Mouse (Mus musculus) CH12.LX (cell line): Measurements from ENCODE around the gene Pcp4l1. TPM values are rescaled to one million over a fixed set of nuclear protein-coding genes. Genes with fewer than 3 reads are reported as not detected.

Experiments used
- DNase-seq: peaks from one replicate; pipeline ENCODE4 v3.0.0-alpha.2; 2013; ENCODE audit errors: extremely low read depth
- H3K27ac ChIP-seq: 2 replicates; pipeline ENCODE4 v1.5.1; 2012; ENCODE audit warnings: low read depth, mild to moderate bottlenecking, control low read depth, moderate library complexity; ENCODE audit not compliant: insufficient read depth
- H3K27me3 ChIP-seq: replicated peaks from 2 replicates; pipeline ENCODE3; 2012; ENCODE audit warnings: inconsistent platforms
- H3K36me3 ChIP-seq, 2 experiments: replicated peaks in 1 of 2; 2 replicates each; pipeline versions ENCODE3 to v1.6.1; 2012; ENCODE audit warnings: inconsistent platforms in 1 of 2, low read length in 1 of 2, mild to moderate bottlenecking in 1 of 2, mixed read lengths in 1 of 2, moderate library complexity in 1 of 2; ENCODE audit not compliant: control insufficient read depth in 1 of 2, insufficient read depth in 1 of 2
- H3K4me1 ChIP-seq, 2 experiments: 2 replicates each; pipeline ENCODE4 v1.6.1; 2012; ENCODE audit warnings: inconsistent platforms in 1 of 2, moderate library complexity in 1 of 2; ENCODE audit not compliant: insufficient read depth in 2 of 2, control insufficient read depth in 1 of 2
- H3K4me2 ChIP-seq: 2 replicates; pipeline ENCODE4 v1.6.1; 2012; ENCODE audit warnings: low read depth, mild to moderate bottlenecking, control low read depth; ENCODE audit not compliant: poor library complexity, insufficient read depth, severe bottlenecking
- H3K4me3 ChIP-seq, 3 experiments: fragments of 150-350 bp in 1 of 3; sonication (generic) in 1 of 3; replicated peaks in 1 of 3; 2 replicates each; pipeline versions ENCODE3 to v1.5.1; 2011 to 2012; ENCODE audit warnings: low read depth in 2 of 3, low read length in 2 of 3, mild to moderate bottlenecking in 2 of 3, moderate library complexity in 2 of 3, control low read depth in 1 of 3, improper control_type of control experiment in 1 of 3, inconsistent platforms in 1 of 3, mixed read lengths in 1 of 3; ENCODE audit not compliant: poor library complexity in 1 of 3
- H3K79me2 ChIP-seq: replicated peaks from 2 replicates; pipeline ENCODE4 v1.6.1; 2012; ENCODE audit warnings: mild to moderate bottlenecking, moderate library complexity; ENCODE audit not compliant: control insufficient read depth, poor library complexity, insufficient read depth, severe bottlenecking; ENCODE audit errors: extremely low read depth
- H3K9ac ChIP-seq: 2 replicates; pipeline ENCODE4 v1.6.1; 2012; ENCODE audit warnings: low read depth, mild to moderate bottlenecking, control low read depth, moderate library complexity; ENCODE audit not compliant: insufficient read depth
- H3K9me3 ChIP-seq: replicated peaks from 2 replicates; pipeline ENCODE3; 2012; ENCODE audit warnings: low read length, inconsistent platforms, mixed read lengths
- CHD1 ChIP-seq: IDR thresholded peaks from 2 replicates; pipeline ENCODE4 v1.6.1; 2012; ENCODE audit warnings: low read depth, low read length, improper control_type of control experiment, inconsistent platforms
- CHD2 ChIP-seq: IDR thresholded peaks from 2 replicates; pipeline ENCODE4 v1.6.1; 2011; ENCODE audit warnings: low read length, improper control_type of control experiment
- CTCF ChIP-seq, 2 experiments: IDR thresholded peaks in 1 of 2; conservative IDR thresholded peaks in 1 of 2; 2 replicates each; pipeline ENCODE4 v1.5.1; 2011 to 2012; ENCODE audit warnings: low read depth in 2 of 2, low read length in 2 of 2, improper control_type of control experiment in 1 of 2, inconsistent platforms in 1 of 2, mild to moderate bottlenecking in 1 of 2, moderate library complexity in 1 of 2
- ELF1 ChIP-seq: IDR thresholded peaks from 2 replicates; pipeline ENCODE4 v1.6.1; 2014; ENCODE audit warnings: low read depth, mild to moderate bottlenecking, inconsistent platforms, low read length, improper control_type of control experiment
- EP300 ChIP-seq: IDR thresholded peaks from 2 replicates; pipeline ENCODE4 v1.6.1; 2011; ENCODE audit warnings: low read length, improper control_type of control experiment
- ETS1 ChIP-seq: conservative IDR thresholded peaks from 2 replicates; pipeline ENCODE4 v1.6.1; 2012; ENCODE audit warnings: low read depth, mild to moderate bottlenecking, inconsistent platforms, low read length, improper control_type of control experiment, moderate library complexity
- GABPA ChIP-seq: IDR thresholded peaks from 2 replicates; pipeline ENCODE4 v1.6.1; 2012; ENCODE audit warnings: low read depth, low read length, improper control_type of control experiment, inconsistent platforms; ENCODE audit not compliant: insufficient replicate concordance
- HCFC1 ChIP-seq: IDR thresholded peaks from 2 replicates; pipeline ENCODE4 v1.6.1; 2012; ENCODE audit warnings: low read depth, mild to moderate bottlenecking, inconsistent platforms, low read length, improper control_type of control experiment
- IRF4 ChIP-seq: IDR thresholded peaks from 2 replicates; pipeline ENCODE4 v1.6.1; 2014; ENCODE audit warnings: low read depth, mild to moderate bottlenecking, inconsistent platforms, low read length, improper control_type of control experiment
- JUND ChIP-seq: conservative IDR thresholded peaks from 2 replicates; pipeline ENCODE4 v1.6.1; 2011; ENCODE audit warnings: low read depth, low read length, improper control_type of control experiment
- MAFK ChIP-seq: IDR thresholded peaks from 2 replicates; pipeline ENCODE4 v1.6.1; 2011; ENCODE audit warnings: low read length, improper control_type of control experiment; ENCODE audit not compliant: insufficient replicate concordance
- MAX ChIP-seq: IDR thresholded peaks from 2 replicates; pipeline ENCODE4 v1.6.1; 2011; ENCODE audit warnings: low read length, improper control_type of control experiment
- MEF2A ChIP-seq: IDR thresholded peaks from 2 replicates; pipeline ENCODE4 v1.6.1; 2014; ENCODE audit warnings: low read depth, mild to moderate bottlenecking, inconsistent platforms, low read length, improper control_type of control experiment, borderline replicate concordance
- MXI1 ChIP-seq: IDR thresholded peaks from 2 replicates; pipeline ENCODE4 v1.6.1; 2011; ENCODE audit warnings: mild to moderate bottlenecking, low read depth, low read length, improper control_type of control experiment
- MYC ChIP-seq: IDR thresholded peaks from 2 replicates; pipeline ENCODE4 v1.6.1; 2011; ENCODE audit warnings: low read depth, mild to moderate bottlenecking, improper control_type of control experiment, low read length
- NELFE ChIP-seq: IDR thresholded peaks from 2 replicates; pipeline ENCODE4 v1.6.1; 2011; ENCODE audit warnings: low read depth, low read length, improper control_type of control experiment
- NRF1 ChIP-seq: IDR thresholded peaks from 2 replicates; pipeline ENCODE4 v1.6.1; 2014; ENCODE audit warnings: low read depth, mild to moderate bottlenecking, inconsistent platforms, low read length, improper control_type of control experiment, moderate library complexity
- PAX5 ChIP-seq: IDR thresholded peaks from 2 replicates; pipeline ENCODE4 v1.6.1; 2012; ENCODE audit warnings: low read length, inconsistent platforms, mixed read lengths
- RCOR1 ChIP-seq: conservative IDR thresholded peaks from 2 replicates; pipeline ENCODE4 v1.6.1; 2012; ENCODE audit warnings: low read depth, mild to moderate bottlenecking, inconsistent platforms, low read length, improper control_type of control experiment
- SIN3A ChIP-seq: IDR thresholded peaks from 2 replicates; pipeline ENCODE4 v1.6.1; 2012; ENCODE audit warnings: low read length, improper control_type of control experiment, inconsistent platforms
- TBP ChIP-seq: conservative IDR thresholded peaks from 2 replicates; pipeline ENCODE4 v1.6.1; 2011; ENCODE audit warnings: low read depth, low read length, improper control_type of control experiment
- TCF12 ChIP-seq: IDR thresholded peaks from 2 replicates; pipeline ENCODE4 v1.6.1; 2014; ENCODE audit warnings: low read depth, mild to moderate bottlenecking, inconsistent platforms, low read length, improper control_type of control experiment
- UBTF ChIP-seq: IDR thresholded peaks from 2 replicates; pipeline ENCODE4 v1.6.1; 2012; ENCODE audit warnings: low read depth, mild to moderate bottlenecking, inconsistent platforms, low read length, improper control_type of control experiment, moderate library complexity
- USF1 ChIP-seq: IDR thresholded peaks from 2 replicates; pipeline ENCODE4 v1.6.1; 2014; ENCODE audit warnings: low read depth, mild to moderate bottlenecking, inconsistent platforms, low read length, improper control_type of control experiment
- USF2 ChIP-seq: conservative IDR thresholded peaks from 2 replicates; pipeline ENCODE4 v1.6.1; 2011; ENCODE audit warnings: low read depth, low read length, improper control_type of control experiment
- ZC3H11A ChIP-seq: IDR thresholded peaks from 2 replicates; pipeline ENCODE4 v1.6.1; 2012; ENCODE audit warnings: low read depth, mild to moderate bottlenecking, inconsistent platforms, low read length, improper control_type of control experiment
- ZKSCAN1 ChIP-seq: IDR thresholded peaks from 2 replicates; pipeline ENCODE4 v1.6.1; 2012; ENCODE audit warnings: low read depth, inconsistent platforms, low read length, improper control_type of control experiment, borderline replicate concordance
- ZMIZ1 ChIP-seq: IDR thresholded peaks from 2 replicates; pipeline ENCODE4 v1.6.1; 2012; ENCODE audit warnings: low read depth, mild to moderate bottlenecking, inconsistent platforms, low read length, improper control_type of control experiment
- ZNF384 ChIP-seq: IDR thresholded peaks from 2 replicates; pipeline ENCODE4 v1.6.1; 2012; ENCODE audit warnings: low read depth, low read length, improper control_type of control experiment, inconsistent platforms
- dilution Hi-C: fragments of 300-500 bp; cut with MboI; formaldehyde crosslinking; loops from 2 replicates; pipeline ENCODE4 v1.14.3; 2020; ENCODE audit warnings: low sequenced_read_pairs; ENCODE audit not compliant: extremely low pct_unique_long_range_greater_than_20kb, extremely low pct_ligation_motif_present
- in situ Hi-C: fragments of 300-500 bp; cut with MboI; formaldehyde crosslinking; loops from 3 replicates; pipeline ENCODE4 v1.14.3; 2019; ENCODE audit warnings: low sequenced_read_pairs, low pct_ligation_motif_present, low pct_unique_long_range_greater_than_20kb, mixed read lengths
- polyA plus RNA-seq: library from polyadenylated mRNA; unstranded; fragments of >175 nt; gene quantifications from 2 replicates; pipeline ENCODE4 v1.2.1, GENCODE M21; 2012; ENCODE audit warnings: low read depth; ENCODE audit not compliant: insufficient read length
- total RNA-seq, 2 experiments: library from RNA; depleted of rRNA; stranded (reverse); fragments of 300-350 nt in 1 of 2; fragments of >200 nt in 1 of 2; gene quantifications; 2 replicates each; pipeline ENCODE4 v1.2.3; 2012 to 2014

The Pcp4l1 gene
- total and polyA plus RNA-seq, 3 experiments: not detected

- Histone ChIP-seq H3K4me1 (peaks cover 7 to 28% of the 10 kb centered on the region in 2 experiments; a peak in 3 of 4 replicates), H3K4me2 (peak overlapping the region; percentile 61), H3K27me3 (no peaks in the 10 kb centered on the region), H3K9ac (peak overlapping the region; percentile 73), H3K36me3 (peaks cover 20 to 26% of the 10 kb centered on the region in 2 experiments), H3K4me3 (peak overlapping the region in 2 of 3 experiments; percentile 39 to 67), H3K79me2 (no peaks in the 10 kb centered on the region), H3K27ac (no peak overlapping the region), H3K9me3 (no peaks in the 10 kb centered on the region)
- TF ChIP-seq SIN3A: no peak
- no peak for TF ChIP-seq MEF2A
- no peak for TF ChIP-seq USF2
- TF ChIP-seq MYC: no peak
- no peak for TF ChIP-seq PAX5
- TF ChIP-seq IRF4: no peak
- TF ChIP-seq NELFE: no peak
- TF ChIP-seq EP300: no peak
- TF ChIP-seq ETS1: no peak
- TF ChIP-seq USF1: no peak
- TF ChIP-seq JUND: no peak
- TF ChIP-seq UBTF: no peak
- TF ChIP-seq ZMIZ1: no peak
- no peak for TF ChIP-seq ZC3H11A
- dilution Hi-C loops (no loop called here), in situ Hi-C loops (loop anchor here (5.0 to 10.0 kb wide), 2 partner anchors 111 to 328 kb away; partner anchors contain the start of gene Cfap126)
- no peak for DNase-seq
These were observed 27.1 kb upstream of the Pcp4l1 start for GRCm38 (mm10) chr1:171223168-171223567.

GRCm38 (mm10) chr1:171222238-171223155 lies 26.4 kb upstream of the Pcp4l1 start, which contains the start of gene Tomm40l:
Gene Tomm40l, minus strand, starts transcription at chr1:171222514.
- peak; percentile 99 for DNase-seq
- dilution Hi-C loops (no loop called here), in situ Hi-C loops (loop anchor here (5.0 to 10.0 kb wide), 2 partner anchors 110 to 328 kb away; partner anchors contain the start of gene Cfap126)
- Histone ChIP-seq H3K4me3 (peak within 1 kb of the TSS; percentile 67 to 89 (median 69)), H3K9me3 (no peaks in the 10 kb centered on the region), H3K4me2 (peak within 1 kb of the TSS; percentile 93), H3K79me2 (no peaks in the 10 kb centered on the region), H3K9ac (peak within 1 kb of the TSS; percentile 80), H3K4me1 (peaks cover 7 to 28% of the 10 kb centered on the region in 2 experiments; a peak in 3 of 4 replicates), H3K27me3 (no peaks in the 10 kb centered on the region), H3K36me3 (peaks cover 20 to 33% of the 10 kb centered on the region in 2 experiments), H3K27ac (no peak within 1 kb of the TSS)
- TF ChIP-seq SIN3A: peak; percentile 89
- TF ChIP-seq ZMIZ1: no peak; the same call in 1 of the 2 replicates
- TF ChIP-seq IRF4: peak; percentile 64; the same call in 1 of the 2 replicates
- peak; percentile 75 for TF ChIP-seq ELF1
- TF ChIP-seq NRF1: peak; percentile 91
- TF ChIP-seq RCOR1: peak; percentile 99
- TF ChIP-seq HCFC1: peak; percentile 98
- TF ChIP-seq CHD2: 0 out of 2 replicates have a peak, but pooled peaks have one; percentile 36
- TF ChIP-seq USF2: no peak
- TF ChIP-seq CTCF (conservative IDR thresholded peaks at IDR 0.05 in 1 of 2, IDR thresholded peaks at IDR 0.05 in 1 of 2; ENCODE audit: low read depth in 2 of 2, low read length in 2 of 2): peak; percentile 13 to 90; a peak in 2 of 4 replicates
- TF ChIP-seq MAX: 0 out of 2 replicates have a peak, but pooled peaks have one; percentile 35
- TF ChIP-seq TCF12: peak; percentile 90
- TF ChIP-seq TBP: peak; percentile 59
- no peak for TF ChIP-seq CHD1
- peak; percentile 85 for TF ChIP-seq MXI1
- peak; percentile 50; the same call in 1 of the 2 replicates for TF ChIP-seq GABPA
- no peak for TF ChIP-seq ZKSCAN1
- TF ChIP-seq MAFK: no peak
- no peak for TF ChIP-seq ZNF384
- no peak for TF ChIP-seq PAX5
